Mouse (Mus musculus) cortical plate, adult 2 months (tissue): ENCODE data around the gene Adgrg3.

Source experiments
- CTCF ChIP-seq: fragments of 200-500 bp; IDR thresholded peaks from 2 replicates; pipeline ENCODE4 v1.5.1; 2011; ENCODE audit warnings: mild to moderate bottlenecking, control low read depth, low read length; ENCODE audit not compliant: insufficient read depth; ENCODE audit errors: extremely low read depth
- POLR2A ChIP-seq: fragments of 200-500 bp; IDR thresholded peaks from 2 replicates; pipeline ENCODE4 v1.6.1; 2011; ENCODE audit warnings: mild to moderate bottlenecking, low read length, control low read depth; ENCODE audit not compliant: insufficient read depth; ENCODE audit errors: extremely low read depth

GRCm38 (mm10) chr8:95020293-95020777, 2.8 kb downstream of the Adgrg3 start:
- TF ChIP-seq POLR2A, result no peak
- no peak for TF ChIP-seq CTCF
